Mouse (Mus musculus) layer of hippocampus, adult 9-11 months (tissue): ENCODE results near the gene Frat1.

Source experiments
- DNase-seq: peaks from one replicate; pipeline ENCODE4 v3.0.0; 2022

The Frat1 gene

DNA sequence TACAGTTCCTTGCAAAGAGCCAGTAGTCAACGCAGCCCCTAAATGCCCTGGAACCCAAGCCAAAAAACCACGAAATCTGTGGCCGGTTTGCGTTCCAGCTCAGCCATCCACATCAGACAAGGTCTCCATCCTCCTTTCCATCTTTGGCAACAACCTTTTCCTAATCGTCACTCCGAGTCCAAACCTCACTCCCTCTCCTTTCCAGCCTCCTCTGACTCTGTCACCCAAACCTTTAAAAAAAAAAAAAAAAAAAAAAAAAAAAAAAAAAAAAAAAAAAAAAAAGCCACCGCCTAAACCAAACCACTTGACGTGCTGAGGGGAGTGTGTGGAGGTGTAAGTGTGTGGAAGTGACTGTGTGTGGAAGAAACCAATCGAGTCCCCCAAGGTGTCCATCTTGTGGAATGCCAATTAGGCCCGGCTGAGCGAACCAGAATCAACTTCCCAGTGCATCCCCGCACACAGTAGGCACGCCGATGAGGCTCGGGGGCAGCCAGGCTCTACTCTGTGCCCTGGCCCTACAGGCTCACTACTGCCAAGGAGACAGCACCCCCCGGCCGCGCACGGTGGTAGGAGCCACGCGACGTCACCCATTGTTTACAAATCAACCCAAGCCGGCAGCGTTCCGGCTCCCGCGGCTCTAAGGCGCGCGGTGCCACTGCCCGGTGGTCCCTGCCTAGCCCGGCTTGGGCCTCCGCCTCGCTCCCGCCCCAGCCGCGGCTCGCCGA, at the start of gene Frat1:
Gene Frat1 (plus strand): TSS at position 590 of the 725 bp plus-strand sequence.
- peak; percentile 93 for DNase-seq

GRCm38 (mm10) chr19:41786896-41787295, 42.9 kb upstream of the Frat1 start:
- DNase-seq = no peak

DNA sequence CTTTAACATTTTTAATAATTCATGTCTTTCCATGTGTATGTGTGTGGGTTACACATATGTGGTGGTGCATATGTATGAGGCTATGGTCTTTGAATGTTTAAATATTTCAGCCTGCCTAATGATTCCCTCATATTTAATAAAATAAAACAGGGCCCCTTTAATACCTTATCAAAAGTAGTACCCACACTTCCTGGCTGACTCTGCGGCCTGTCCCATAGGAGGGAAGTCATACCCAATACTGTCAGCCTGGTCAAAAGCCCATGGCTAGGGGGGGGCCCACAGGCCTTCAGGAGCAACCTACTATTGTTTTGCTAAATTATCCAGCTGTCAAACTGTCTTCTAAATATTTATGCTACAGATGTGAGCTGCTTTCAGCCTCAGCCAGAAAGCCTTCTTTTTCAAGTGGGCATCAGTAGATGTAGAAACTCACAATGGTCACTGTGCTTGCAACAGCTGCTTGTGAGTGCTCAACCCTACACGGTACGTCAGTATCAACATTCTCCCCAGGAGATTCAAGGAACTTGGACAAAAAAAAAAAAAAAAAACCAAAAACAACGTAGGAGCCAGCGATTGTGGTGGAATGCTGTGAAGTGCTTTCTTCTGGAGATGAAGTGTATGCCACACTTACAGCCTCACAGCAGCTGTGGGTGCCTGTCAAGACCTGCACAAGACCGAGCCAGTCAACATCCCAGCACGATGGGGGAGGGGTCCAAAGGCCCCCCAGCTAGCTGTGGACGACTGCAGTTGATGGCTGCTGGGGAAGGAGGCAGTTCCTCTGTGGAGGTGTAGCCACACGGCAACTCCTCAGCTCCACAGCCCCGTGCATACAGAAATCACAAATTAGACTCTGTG, 40.4 kb upstream of the Frat1 start:
- no peak for DNase-seq

- DNase-seq = no peak
Measured at GRCm38 (mm10) chr19:41791384-41791783, 38.4 kb upstream of the Frat1 start.

GRCm38 (mm10) chr19:41792934-41793486, 36.8 kb upstream of the Frat1 start:
- no peak for DNase-seq

DNA sequence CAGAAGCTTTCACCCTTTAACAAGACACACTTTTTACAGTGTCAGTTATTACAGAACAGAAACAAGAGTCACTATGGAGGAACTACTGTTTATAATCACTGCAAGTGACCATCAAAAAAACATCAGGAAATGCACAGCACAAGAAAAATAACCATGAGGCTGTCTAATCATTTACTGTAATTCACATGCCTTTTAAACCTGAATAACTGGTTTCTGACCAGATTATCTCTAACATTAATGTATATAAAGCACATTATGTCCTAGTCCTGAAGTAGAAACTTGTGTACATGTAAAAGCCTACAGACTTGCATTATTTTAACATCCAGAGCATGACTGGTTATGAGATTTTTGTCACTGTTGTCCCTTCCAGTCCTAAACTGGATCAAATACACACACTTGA, 35.8 kb upstream of the Frat1 start:
- no peak for DNase-seq

DNA sequence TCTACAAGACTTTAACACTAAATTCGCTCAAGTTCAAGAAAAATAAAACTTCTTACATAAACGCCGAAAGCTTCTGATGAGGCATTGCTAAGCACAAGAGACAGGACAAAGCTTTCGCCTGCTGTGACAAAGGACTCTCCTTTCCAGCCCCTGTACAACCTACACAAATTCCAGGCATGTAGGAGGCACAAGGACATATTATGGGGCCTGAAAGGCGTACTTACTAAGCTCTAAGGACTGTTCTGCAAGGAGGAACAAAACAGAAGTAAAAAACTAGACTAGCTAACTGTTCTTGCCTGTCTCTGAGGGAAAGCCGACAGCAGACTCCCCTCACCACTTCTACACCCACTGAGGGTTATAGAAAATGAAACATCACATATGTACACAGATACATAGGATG, 34.9 kb upstream of the Frat1 start:
- no peak for DNase-seq

DNA sequence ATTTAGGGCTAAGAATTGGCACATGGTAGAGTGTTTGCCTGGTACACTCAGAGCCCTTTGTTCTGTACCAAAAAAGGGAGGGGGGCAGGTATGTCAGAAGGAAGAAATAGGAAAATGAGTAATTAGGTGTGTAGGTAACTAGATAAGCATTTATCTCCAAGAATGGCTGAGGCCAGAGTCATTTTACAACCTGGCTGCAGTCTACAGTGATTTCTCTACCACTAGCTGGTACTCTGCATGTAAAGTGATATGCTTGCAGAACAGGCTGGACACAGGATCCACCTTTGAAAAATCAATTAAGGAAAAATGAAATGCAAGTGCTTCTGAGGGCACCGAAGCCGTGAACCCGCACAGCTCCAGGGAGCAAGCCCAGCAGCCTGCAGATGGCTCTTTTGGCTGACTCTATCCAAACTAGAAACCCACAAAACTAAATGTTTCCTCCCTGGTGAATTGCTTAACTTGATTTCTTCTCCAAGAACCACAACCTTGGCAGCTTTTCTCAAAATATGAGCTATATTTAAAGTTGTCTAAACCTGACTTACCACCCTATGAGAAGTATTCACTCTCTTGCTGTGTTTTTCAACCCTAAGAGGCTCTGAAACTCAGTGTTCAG, 33.5 kb upstream of the Frat1 start:
- no peak for DNase-seq

DNA sequence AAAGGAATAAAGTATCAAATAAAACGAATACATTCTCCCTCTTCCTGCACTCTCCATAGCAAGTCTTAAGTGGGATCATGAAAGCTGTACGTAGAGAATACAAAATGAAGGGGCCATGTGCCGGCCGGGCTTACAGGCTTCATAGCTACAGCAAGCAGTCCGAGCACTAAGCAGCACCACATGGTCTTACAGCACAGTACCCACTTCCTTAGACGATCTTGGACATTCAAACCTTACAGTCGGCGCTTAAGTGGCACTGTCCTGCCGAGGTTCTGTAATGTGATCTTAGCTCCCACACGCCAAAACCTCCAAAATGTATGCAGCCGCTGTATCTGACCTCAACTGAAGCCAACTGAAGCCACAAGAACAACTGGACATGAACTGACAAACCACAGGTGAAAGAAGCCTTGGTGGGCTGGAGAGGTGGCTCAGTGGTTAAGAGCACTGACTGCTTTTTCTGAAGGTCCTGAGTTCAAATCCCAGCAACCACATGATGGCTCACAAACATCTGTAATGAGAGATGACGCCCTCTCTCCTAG, 32.9 kb upstream of the Frat1 start:
- no peak for DNase-seq

GRCm38 (mm10) chr19:41797536-41797935, 32.2 kb upstream of the Frat1 start:
- DNase-seq = no peak

GRCm38 (mm10) chr19:41800451-41800850, 29.3 kb upstream of the Frat1 start:
- no peak for DNase-seq

DNA sequence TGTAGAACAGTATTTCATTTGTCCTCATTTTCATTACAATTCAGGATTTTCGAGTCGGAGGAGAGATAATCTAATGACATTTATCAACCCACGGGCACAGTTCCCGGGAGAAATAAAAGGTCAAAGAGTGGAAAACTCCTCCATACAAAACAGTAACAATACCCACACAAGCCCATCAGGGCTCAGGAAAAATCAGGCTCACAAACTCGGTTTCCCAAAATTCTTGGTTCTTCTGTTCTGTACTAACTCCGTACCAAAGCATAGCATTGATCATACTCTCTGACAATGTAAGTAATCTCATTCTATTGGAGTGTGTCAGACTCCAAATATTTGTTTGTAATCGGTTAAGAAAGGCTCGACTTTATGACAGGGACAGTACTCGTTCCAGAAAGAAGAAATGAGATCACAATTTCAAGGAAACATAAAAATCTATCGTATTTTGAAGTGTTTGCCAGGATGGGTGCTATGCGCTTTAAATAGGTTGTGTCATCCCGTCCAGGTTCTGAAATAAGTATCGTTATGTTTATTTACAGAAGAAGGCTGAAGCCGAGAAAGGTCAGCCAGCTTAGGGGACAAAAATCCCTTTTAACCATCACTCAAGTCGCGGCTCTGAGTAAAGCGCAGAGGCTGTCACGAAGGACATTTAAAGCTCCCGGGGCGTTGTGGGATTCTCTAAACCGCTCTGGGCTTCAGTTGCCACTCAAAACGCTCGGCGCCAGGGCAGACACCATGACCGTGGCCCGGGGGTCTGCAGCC, 28.6 kb upstream of the Frat1 start:
- no peak for DNase-seq

- DNase-seq = peak; percentile 97
Measured at GRCm38 (mm10) chr19:41801742-41802369, 27.9 kb upstream of the Frat1 start, which contains the start of gene Arhgap19. TSS of gene Arhgap19 (minus strand) at chr19:41802047.

GRCm38 (mm10) chr19:41803322-41803721, 26.4 kb upstream of the Frat1 start:
- DNase-seq = no peak

GRCm38 (mm10) chr19:41805831-41806230, 23.9 kb upstream of the Frat1 start:
- no peak for DNase-seq

DNA sequence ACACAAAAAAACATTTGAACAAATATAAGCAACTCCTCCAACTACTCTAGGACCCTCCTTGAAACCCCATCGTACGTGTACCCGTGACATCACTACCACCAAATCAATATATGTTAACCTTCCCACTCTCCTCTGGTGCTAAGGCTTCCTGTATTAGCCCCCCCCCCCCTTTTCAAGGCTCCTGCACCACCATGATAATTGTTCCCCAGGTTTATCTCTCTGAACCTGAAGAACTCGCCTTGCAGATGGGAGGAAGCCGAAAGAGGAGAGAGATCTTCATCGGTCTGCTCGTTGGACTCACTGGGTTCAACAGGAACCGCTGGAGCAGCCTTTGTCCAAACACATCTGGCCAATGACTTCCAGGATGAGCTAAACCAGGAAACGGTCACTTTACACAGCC, 22.3 kb upstream of the Frat1 start:
- DNase-seq = no peak

- DNase-seq = no peak
Measured at GRCm38 (mm10) chr19:41808104-41808634, 21.6 kb upstream of the Frat1 start.

DNA sequence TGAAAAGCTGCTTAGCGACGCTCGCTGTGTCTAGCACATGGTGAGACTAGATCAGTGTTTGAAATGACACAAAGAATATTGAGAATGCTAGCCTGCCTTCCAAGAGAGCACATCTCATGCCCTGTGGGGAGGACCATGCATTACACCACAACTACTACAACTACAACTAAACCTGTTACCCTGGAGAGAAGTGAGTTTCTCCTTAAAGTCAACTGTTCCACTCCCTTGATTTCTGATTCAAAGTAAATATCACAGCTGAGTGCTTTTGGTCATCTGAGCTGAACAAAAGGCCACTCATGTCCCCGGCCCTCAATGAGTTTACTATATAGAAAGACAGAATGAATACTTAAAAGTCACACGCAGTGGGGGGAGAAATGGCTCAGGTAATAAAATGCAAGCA, 19.7 kb upstream of the Frat1 start:
- DNase-seq = no peak

DNA sequence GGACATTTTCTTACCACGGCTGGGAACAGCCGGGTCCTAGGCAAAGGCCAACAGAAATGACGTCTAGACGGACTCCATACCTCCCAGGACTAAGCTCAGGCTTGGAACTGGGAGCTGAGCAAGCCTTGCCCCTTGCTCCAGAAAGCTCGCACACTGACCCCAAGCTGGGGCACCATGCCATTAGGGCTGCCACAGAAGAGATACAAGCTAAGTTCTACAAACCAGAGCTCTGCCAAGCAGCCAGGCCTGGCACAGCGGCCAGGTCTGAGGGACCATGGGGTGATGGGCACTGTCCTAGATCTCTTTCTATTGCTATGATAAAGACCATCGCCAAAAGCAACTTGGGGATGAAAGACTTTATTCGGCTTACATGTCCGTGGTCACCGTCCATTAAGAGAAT, 17.2 kb upstream of the Frat1 start:
- no peak for DNase-seq

GRCm38 (mm10) chr19:41813374-41813773, 16.4 kb upstream of the Frat1 start:
- DNase-seq = no peak

DNA sequence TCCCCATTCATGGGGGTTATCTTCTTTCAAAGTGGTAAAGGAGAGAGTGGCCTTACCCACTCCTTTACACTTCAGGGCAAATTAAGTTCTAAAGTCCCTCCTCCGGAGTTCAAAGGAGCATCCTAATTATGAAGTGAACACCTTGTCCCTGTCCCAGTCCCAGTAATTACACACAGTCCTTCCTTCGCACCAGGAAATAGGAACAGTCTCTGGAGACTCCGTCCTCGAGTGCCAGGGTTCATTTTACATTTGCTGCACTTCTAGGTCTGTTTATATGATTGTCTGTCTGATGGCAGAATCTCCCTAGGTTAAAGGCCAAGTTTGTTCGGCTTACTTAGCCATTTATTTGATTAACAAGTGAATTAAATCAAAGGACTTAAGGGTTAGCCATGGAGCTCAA, 13.4 kb upstream of the Frat1 start:
- DNase-seq = no peak

DNA sequence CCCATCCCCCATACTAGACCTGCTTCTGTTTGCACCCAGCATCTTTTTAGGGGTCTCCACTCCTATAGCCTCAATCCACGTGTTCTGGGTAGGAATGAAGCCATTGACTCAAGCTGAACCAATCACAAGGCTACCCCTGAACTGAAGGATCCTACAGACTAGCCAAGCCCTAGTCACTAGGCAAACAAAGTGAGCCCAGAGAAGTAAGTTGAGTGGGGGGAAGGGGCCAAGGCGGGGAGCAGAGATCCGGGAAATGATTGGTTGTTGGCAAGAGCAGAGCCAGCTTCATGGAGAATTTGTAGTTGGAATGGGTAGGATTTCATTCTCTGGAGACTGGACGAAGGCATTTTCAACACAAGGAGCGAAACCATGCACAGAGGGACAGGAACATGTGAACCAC, 12.9 kb upstream of the Frat1 start:
- no peak for DNase-seq
